Mouse (Mus musculus): ENCODE data around the gene Ctla4.

Gene Ctla4

GRCm38 (mm10) chr1:60961080-60961479, 74.3 kb downstream of the Ctla4 start:
- DNase-seq (ENCODE audit: low spot score in 2 of 2) = peak in 1 of 2 experiments; percentile 61

DNA sequence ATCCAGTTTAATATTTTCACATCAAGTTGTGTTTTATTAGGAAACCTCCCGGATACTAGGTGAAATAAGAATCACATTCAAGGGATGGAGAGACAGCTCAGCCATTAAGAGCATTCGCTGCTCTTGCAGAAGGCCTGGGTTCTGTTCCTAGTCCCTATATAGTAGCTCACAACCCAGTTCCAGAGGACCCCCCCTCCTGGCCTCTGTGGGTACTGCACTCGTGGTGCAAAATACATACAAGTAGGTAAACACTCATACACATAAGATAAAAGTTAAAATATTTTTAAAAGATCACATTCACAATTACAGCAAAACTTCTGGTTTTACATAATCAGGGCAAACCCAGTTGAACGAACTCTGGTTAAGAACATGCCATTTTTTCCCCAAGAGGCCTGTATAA, 75.3 kb downstream of the Ctla4 start:
- DNase-seq (ENCODE audit: low spot score in 2 of 2) = no peak
